Mouse (Mus musculus) kidney, postnatal 14 days (tissue): Measurements from ENCODE around the gene Psip1.
"Not testable (repeated sequence)": the region's sequence is repeated elsewhere in the genome, so short reads cannot be mapped to it uniquely, and the experiment has no call there.

Source experiments
- DNase-seq: peaks from one replicate; pipeline ENCODE4 v3.0.0; 2022; ENCODE audit warnings: mixed read lengths

The Psip1 gene

DNA sequence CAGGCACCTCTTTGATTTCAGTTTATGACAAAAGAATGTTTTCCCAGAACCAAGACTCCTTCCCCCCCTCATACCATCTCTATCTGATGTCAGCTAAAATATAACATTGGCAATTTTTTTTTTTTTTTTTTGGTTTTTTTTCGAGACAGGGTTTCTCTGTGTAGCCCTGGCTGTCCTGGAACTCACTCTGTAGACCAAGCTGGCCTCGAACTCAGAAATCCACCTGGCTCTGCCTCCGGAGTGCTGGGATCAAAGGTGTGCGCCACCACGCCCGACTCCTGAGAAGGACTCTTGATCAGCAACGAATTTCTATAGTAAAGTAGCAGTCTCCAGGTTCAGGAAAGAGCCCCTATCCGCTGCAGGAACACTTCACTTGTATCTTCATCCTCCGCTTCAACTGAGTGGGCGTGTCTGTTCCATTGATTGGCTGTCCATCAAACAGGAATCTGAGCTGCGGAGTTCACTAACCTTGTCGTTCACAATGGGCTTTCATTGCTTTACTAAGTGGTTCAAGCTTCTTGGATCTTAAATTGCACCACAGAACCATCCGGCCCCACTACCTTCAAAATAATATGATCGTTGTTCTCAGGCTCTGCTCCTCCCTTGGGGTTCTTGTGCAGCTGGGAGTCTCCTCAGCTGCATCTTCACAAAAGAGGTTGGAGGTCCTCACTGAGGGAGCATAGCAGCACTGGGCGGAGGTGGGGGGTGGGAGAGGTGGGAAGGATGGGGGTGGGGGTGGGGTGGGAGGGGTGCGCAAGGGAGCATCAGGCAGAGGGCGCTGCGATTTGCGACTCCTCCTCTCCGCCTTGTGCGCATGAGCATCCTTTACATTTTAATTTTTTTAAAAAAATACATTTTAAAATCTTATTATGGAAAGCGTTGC is 14.1 kb upstream of the Psip1 start:
- DNase-seq: no peak

DNA sequence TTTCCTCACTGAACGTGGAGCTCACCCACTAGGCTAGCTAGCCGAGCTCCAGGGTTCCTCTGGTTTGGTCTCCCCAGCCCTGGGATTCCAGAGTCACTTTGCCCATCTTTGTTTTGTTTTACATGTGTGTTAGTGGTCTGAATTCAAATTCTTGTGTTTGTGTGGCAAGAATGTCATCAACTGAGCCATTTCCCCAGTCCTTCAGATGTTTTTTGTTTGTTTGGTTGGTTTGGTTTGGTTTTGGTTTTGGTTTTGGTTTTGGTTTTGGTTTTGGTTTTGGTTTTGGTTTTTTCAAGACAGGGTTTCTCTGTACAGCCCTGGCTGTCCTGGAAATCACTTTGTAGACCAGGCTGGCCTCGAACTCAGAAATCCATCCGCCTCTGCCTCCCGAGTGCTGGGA is 10.8 kb upstream of the Psip1 start:
- DNase-seq: not testable (repeated sequence)

DNA sequence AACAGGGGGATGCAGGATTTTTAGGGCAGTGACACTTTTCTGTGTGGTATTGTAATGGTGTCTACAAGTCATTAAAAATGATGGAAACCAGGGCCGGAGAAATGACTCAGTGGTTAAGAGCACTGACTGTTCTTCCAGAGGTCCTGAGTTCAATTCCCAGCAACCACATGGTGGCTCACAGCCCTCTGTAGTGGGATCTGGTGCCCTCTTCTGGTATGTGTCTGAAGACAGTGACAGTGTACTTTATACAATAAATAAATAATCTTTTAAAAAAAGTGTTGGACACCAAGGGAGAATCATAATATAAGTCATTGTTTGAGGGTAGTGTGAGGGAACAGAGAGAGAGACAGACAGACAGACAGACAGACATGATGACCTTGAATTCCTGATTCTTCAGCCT is 6.9 kb upstream of the Psip1 start:
- DNase-seq: no peak

DNA sequence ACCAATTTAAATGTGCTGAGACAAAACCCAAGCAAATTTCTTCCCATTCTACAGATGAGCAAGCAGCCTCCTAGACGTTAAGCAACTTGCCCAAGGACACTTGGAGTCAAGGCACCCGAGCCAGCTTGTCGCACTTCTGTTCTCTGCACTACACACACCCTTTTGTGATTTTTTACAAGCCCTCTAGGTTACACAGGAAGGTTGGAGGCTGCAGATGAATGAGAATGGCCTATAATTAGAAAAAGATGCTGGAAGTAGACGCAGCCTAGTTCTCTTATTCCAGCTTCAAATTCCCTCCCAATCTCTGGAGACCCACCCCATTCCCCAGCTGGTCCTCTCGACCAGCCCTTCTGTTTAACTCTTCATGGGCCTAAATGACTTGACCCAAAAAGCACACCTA is 2.9 kb upstream of the Psip1 start:
- DNase-seq: no peak

DNA sequence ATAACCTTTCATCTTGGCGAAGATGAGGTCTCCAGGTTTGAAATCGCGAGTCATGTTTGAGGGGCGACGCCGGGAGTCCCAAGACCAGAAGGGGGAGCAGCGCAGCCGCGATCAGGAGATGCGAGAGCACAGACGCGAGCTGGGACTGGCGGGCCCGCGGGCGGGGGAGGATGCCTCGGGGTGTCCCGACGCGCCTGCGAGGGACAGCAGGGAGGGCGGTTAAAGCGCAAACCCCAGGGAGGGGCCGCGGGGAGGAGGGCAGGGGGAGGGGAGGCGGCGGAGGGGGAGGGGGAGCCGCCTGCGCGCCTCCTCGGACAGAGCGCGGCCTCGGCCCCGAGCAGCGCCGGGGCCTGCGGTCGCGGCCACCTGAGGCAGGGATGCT is 533 bp downstream of the Psip1 start:
- peak; percentile 86 for DNase-seq

DNA sequence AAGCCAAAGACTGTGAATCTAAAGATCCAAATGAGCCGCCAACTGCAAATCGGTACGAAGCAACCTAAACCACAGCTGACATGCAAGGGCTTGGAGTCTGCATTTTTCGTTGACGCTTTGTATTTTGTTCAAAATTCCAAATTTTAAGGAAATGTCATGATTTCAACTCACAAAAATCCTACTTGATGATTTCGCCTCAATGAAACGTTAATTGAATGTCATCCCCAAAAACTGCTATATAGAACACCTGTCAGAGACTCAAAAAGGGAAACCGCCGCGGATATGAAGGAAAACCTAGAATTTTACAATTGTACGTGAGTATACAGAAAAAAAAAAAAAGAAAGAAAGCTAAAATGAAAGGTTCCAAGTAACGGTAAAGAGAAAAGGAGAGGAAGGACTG is 1.0 kb downstream of the Psip1 start:
- DNase-seq: no peak

DNA sequence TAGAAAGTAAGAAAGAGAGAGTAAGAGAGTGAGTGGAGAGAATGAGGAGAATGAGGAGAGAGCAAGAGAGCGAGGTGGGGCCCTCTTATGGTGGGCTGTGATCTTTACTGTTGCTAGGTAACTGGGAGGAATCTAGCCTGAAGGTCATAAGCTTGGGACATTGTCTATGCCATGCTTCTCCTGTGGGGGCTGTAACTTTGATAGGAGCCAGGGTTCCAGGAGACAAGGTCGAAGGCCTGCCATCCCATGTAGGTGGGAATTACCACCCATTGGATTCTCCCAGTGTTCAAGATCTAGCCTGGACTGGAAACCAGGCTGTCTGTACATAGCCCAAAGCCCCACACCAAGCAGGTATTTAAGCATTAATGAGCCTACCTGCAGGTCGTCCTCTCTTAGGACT is 18.1 kb downstream of the Psip1 start:
- no peak for DNase-seq

DNA sequence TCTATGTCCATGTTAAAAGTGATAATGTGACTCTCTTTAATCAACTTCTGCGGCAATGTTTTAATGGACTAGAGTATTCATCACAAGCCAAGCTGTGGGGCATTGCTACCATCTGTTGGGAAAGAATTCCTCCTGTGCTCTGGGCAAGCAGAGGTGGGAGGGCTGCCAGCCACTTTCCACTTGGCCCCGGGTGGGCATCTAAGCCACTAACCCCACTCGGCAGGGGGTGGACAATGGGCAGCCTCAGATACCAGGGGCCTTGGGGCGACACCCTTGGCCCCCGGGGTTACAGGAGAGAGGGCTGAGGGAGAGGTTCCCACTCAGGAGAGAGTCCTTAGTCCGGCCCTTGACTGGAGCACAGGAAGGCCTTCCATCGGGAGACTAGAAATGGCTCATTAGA is 18.6 kb downstream of the Psip1 start:
- no peak for DNase-seq

DNA sequence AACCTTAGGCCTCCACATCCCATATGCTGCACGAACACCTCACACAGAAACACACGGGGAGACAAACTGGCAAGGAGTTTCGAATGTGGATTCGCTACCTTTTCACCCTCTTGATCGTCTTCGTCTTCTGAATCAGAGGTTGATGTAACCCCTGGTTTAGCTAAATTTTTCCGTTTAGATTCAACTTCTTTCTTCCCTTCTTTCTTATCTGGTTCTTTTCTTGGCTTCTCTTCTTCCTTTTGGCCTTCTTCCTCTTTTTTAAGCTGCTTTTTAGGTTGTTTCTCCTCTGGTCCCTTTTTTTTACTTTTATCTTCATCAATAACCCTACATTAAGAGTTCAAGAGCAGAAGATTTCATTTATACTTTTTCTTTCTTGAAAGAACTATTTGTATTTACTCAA is 21.4 kb downstream of the Psip1 start:
- DNase-seq: no peak

DNA sequence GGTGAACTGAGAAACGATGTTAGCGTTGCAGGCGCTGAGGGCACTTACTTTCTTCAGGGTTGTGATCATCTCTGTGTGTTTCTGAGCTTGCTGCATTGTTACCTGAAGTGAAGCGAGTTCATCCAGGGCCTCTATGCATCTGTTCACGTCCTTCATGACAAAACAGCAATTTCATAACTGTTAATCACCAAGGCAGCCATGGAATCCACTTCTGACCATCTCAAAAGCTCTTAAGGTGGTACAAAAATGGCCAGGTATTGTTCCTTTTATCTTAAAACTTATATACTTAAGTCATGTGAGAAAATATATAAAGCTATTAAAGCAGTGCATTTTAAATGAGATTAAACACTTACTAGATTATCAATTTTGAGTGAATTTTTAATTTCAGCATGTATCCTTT is 26.2 kb downstream of the Psip1 start:
- DNase-seq: no peak

DNA sequence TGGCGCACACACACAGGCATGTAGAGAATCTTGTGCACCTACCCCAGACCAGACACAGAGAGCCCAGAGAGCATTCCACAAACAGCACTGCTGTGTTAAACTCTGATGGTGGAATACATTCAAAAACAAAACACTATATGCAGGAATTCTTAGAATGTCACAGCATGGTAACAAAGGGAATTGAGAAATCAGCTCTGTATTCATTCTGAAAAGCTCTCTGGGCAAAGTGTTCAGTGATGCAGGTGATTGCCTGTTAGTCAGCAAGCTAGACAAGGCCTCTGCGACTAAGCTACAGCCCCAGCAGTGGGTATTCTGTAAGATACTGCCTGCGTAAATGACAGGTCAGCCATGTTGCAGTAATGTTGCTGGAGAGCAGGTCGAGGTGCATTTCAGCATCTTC is 35.5 kb downstream of the Psip1 start:
- no peak for DNase-seq

DNA sequence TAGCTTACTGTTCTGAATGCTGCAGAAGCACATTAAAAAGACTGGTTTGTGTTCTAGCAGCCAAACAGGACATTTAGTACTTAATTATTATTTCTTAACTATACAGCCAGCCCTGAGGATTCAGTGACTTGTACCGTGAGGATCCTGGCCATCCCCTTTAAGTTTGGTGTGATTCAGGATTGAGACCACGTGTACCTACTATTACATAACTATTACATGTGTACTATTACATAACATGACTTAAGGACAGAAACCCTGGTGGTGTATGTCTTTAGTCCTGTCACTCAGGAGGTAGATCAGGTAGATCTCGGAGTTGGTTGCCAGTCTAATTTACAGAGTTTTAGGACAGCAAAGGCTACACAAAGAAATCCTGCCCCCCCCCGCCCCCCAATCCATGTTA is 45.2 kb downstream of the Psip1 start:
- no peak for DNase-seq

DNA sequence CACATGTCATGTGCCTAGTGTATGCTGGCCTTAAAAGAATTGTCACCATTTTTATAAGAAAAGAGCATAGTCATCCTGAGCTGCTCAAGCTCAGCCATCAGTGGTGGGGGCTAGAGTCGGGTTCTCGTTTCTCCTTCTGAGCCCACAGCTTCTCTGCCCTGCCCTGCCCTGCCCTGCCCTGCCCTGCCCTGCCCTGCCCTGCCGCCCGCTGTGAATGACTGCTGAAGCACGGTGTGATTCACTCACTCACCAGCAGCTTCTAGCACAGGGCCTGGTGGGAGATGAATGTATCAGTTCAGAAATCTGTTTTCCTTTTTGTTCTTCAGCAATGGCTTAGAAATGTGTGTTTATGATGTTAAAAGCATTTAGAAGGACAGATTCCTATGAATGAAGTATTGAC is 47.2 kb downstream of the Psip1 start:
- DNase-seq: no peak

DNA sequence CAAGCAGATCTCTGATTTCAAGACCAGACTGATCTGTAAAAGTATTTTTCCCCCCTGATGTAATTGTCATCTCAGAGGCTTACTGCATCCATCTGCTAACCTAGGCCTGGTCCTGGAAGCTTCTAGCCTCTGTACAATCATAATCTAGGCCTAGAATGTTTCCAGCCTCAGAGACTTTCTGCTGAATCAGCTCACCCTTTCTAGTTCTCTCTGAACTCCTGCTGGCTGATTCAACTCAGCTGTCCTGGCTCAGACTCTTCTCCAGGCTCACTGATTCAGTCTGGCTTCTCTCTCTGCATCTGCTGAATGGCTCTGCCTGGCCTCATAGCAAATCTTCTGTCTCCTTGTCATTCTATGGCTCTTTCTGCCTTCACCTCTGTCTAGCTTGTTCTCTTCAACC is 48.1 kb downstream of the Psip1 start:
- peak; percentile 6 for DNase-seq

DNA sequence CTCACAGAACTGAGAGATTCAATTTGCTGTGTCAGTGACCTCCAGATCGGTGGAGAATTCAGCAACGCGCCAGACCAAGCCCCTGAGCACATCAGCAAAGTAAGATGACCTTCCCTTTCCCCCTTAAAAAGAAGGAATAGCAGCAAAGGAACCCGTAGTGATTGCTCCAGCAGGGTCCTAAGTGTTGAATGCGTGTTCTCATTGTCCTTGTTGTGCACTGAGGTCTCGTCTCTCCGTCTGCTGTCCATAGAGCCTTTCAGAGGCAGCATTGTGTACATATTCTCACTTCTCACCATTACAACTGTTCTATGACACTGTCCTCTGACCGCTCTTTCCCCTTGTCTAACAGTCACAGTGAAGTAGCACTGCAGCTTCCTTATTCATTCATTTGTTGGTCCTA is 49.9 kb downstream of the Psip1 start:
- no peak for DNase-seq

DNA sequence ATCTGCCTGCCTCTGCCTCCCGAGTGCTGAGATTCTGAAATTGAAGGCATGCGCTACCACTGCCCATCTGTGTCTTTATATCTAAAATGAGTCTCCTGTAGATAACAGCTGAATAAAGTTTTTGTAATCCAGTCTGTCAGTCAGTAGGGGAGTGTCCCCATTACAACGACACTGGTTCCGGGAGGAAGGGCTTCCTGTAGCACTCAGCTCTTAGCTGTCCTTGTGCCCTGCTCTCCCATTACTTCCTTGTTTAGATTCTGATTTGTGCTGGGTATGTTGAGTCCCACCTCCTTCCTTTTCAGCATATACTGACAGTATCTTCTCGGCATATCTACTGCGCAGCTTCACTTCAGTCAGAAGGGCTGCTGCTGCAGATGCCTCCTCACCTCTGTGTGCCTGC is 53.4 kb downstream of the Psip1 start:
- DNase-seq: no peak

DNA sequence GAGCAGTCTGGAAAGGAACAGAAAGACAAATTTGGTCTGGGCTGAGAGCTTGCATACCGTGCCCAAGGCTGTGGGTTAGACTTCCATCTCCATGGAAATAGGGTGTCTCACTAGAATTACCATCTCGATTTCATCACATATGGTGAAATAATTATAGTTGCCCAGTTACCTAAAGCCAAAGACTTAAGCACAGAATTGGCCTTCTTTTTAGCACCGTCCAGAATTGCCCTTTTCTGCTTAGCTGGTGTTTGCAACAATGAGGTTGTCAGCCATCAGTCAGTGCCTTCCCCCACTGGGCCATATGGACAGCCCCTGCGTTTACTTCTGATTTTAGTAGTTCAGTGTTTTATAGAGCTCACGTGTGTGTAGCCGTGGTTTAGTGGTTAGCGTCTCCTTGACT is 54.3 kb downstream of the Psip1 start:
- DNase-seq: no peak

DNA sequence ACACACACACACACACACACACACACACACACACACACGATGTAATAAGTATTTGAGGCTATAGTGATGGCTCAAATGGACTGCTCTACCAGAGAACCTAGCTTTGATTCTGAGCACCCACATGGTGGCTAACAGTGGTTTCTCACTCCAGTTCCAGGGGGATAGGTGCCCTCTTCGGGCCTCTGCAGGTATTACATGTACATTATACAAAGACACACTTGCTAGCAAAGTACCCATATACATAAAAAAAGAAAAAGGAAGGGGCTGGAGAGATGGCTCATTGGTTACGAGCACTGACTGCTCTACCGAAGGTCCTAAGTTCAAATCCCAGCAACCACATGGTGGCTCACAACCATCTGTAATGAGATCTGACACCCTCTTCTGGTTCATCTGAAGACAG is 57.4 kb downstream of the Psip1 start:
- no peak for DNase-seq

DNA sequence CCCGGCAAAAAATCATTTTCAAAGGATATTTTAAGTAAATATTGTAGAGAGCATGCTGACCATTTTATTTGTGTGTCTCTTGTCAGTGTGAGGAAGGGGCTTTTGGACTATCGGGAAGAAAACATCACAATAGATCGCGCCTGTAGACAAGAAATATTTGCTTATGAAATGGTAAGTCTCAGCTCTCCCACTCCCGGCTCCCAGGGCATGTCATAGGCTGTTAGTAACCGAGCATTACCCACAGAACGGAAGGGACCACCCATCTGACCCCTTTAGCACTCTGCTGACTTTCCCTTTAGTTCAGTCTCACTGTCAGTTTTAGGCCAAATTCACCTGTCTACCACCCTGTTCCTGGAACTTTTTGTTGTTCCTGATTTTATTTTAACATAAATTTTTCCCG is 58.6 kb downstream of the Psip1 start:
- no peak for DNase-seq

DNA sequence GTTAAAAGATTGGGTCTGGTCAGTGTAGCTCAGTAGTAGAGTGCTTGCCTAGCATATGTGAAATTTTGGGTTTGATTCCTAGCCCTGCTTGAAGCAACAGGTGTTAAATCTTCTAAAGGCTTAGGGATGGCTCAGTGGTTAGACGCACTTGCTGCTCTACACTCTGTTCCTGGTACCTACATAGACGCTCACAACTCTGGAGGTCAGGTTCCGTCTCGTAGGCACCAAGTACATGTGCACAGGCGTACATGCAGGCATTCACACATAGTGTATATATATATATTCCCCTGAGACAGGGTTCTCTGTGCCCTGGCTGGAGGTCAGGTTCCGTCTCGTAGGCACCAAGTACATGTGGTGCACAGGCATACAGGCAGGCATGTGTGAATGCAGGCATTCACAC is 59.1 kb downstream of the Psip1 start:
- no peak for DNase-seq

DNA sequence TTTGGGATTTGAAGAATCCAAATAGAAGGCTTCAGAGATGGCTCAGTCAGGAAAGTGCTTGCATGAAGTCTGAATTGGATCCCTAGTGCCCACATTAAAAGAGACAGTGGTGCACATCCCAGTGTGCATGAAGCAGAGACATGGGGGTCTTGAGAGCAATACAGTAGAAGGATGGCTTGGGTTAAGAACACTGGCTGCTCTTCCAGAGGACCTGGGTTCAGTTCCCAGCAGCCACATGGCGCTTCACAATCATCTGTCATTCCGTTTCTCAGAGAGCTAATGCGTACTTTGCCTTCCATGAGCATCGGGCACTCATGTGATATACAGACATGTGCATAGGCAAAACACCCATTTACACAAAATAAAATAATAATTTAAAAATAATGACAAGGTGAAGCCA is 61.1 kb downstream of the Psip1 start:
- no peak for DNase-seq

DNA sequence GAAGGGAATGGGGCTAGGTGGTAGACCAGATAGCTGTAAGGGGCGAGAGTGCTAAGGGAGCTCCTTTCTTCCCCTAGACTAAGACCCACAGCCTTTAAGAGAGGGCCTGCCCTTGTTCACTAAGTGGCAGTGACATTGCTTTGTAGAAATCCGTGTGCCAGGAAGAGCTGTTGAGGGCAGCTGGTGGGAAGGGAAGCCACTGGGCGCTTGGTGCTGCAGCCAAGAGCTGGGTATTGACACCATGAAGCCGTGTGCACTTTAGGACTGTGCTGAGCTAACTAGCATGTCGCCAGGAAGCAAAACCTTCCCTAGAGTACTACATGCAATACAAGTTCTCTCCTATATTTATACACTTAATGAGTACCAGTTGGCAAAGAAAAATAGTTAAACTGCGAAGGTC is 62.6 kb downstream of the Psip1 start:
- no peak for DNase-seq

DNA sequence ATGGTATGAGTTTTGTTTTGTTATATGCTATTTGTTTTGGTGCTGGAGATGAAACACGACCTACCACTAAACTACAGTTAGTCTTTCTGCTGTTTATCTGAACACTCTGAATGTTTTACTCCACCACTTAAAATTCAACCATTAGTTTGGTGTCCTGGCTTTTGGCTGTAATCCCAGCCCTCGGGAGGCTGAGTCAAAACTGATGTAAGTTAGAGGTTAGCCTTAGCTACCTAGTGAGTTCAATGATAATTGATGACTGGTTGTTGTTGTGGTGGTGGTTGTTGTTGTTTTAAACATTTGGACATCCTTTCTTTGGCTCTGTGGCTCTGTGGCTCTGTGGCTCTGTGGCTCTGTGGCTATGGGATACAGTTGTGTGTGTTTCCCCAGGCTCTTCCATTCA is 67.5 kb downstream of the Psip1 start:
- DNase-seq: no peak

DNA sequence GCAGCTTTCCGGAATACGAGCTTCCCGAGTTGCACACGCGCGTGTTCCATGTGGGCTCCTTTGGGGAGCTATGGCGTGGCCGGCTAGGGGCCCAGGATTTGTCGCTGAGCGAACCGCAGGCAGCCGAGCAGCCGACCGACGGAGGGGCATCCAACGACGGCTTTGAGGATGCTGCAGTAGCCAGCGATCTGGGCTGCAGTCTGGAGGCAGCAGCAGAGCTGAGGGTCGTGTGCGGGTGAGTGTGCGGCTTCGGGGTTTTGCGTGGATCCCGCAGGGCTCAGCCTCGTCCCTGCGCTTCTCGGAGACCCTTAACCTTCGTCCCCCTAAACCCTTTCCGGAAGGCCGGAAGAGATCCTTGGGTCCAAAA is 68.5 kb downstream of the Psip1 start:
- no peak for DNase-seq

DNA sequence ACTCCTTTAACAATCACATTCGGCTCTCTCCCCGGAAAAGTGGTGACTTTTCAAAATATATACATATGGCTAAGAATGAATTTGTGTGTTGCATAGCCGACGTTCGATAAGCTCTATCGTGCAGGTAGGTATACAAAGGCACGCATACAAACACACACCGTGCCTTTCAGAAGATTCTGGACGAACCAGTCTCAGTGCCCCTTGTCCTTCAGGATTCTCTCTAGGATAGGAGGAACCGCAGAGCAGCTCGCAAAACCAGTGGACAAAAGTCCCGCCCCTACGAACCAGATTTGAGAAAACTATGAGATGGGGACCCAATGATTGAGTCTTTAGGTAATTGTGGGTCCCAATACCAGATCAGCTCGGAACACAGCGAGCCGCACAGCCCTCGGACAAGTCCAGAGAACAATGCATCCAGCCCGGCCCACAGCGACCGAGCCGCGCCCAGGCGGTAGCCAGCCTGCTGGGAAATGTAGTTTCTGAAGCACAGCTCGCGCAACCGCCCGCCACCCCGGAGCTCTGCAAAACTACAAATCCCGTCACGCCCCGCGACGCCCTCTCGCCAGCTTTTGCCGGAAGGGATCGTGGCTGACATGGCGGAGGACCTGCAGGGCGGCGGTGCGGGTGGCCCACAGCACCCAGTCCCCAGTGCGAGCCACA is 69.0 kb downstream of the Psip1 start, which contains the start of gene Snapc3:
Gene Snapc3 (plus strand): TSS at position 565 of the 660 bp plus-strand sequence.
- DNase-seq: peak; percentile 97
